ENCODE assay signal across 8 mouse cellular contexts in genomic region chrX:162887931-162888511, GRCm38 (mm10). TPM values are rescaled to one million over a fixed set of nuclear protein-coding genes. Genes with fewer than 3 reads are reported as not detected.
A peak's percentile ranks its signal among the peaks of the same experiment; 100 is the strongest.
DNase-seq lines count a peak whose midpoint lies in the region; ATAC-seq and TF ChIP-seq lines count a peak whose summit lies in the region.

Gene Syap1, minus strand, starts transcription at chrX:162888447.

- peaks cover 0 to 27% of the 10 kb centered on the region in 2 experiments; a peak in 2 of 4 replicates for H3K36me3 ChIP-seq in MEL (ENCODE audit: control insufficient read depth in 1 of 2, insufficient read depth in 2 of 2, low read length in 2 of 2)
- H3K36me3 ChIP-seq in lung, embryonic 15.5 days, result no peaks in the 10 kb centered on the region

- H3K4me1 ChIP-seq in MEL (ENCODE audit: control insufficient read depth in 1 of 2, insufficient read depth in 2 of 2, low read length in 2 of 2), result peaks cover 9 to 19% of the 10 kb centered on the region in 2 experiments
- peaks cover 2% of the 10 kb centered on the region; the same call in 1 of the 2 replicates for H3K4me1 ChIP-seq in cerebellum, adult 2 months (ENCODE audit: control insufficient read depth, insufficient read depth, low read length)
- no peaks in the 10 kb centered on the region; the same call in 1 of the 2 replicates for H3K4me1 ChIP-seq in lung, embryonic 15.5 days
- no peaks in the 10 kb centered on the region for H3K4me1 ChIP-seq in olfactory bulb, adult 2 months (ENCODE audit: control insufficient read depth, insufficient read depth, low read length)

- no peak for TF ChIP-seq CTCF in MEL (IDR thresholded peaks at IDR 0.05 in 2 of 3, conservative IDR thresholded peaks at IDR 0.05 in 1 of 3; ENCODE audit: control insufficient read depth in 1 of 3, insufficient read depth in 1 of 3, low read depth in 2 of 3, low read length in 3 of 3, poor library complexity in 1 of 3, severe bottlenecking in 1 of 3)
- no peak for TF ChIP-seq CTCF in cerebellum, adult 2 months (IDR thresholded peaks at IDR 0.05; ENCODE audit: borderline replicate concordance, insufficient read depth, low read depth, low read length)
- no peak for TF ChIP-seq CTCF in olfactory bulb, adult 2 months (IDR thresholded peaks at IDR 0.05; ENCODE audit: insufficient read depth, low read depth, low read length)

- 9% methylated on average over 42 of the region's 47 CpGs for WGBS in cerebellum, adult 2 months
- WGBS in lung, embryonic 15.5 days, result 12% methylated on average over 42 of the region's 47 CpGs
- WGBS in olfactory bulb, adult 2 months, result 16% methylated on average over 42 of the region's 47 CpGs

- H3K9ac ChIP-seq in MEL (ENCODE audit: control insufficient read depth, low read depth, low read length, poor library complexity, severe bottlenecking), result peak within 1 kb of the TSS; percentile 99
- H3K9ac ChIP-seq in lung, embryonic 15.5 days, result peak within 1 kb of the TSS; percentile 73

- H3K9me3 ChIP-seq in MEL (replicated peaks; ENCODE audit: insufficient read depth, low read length), result no peaks in the 10 kb centered on the region
- no peaks in the 10 kb centered on the region for H3K9me3 ChIP-seq in lung, embryonic 15.5 days

- DNase-seq in MEL (ENCODE audit: low read depth, low spot score), result peak; percentile 88
- peak; percentile 82 to 84 for DNase-seq in cerebellum, adult 2 months
- peak; percentile 78 for DNase-seq in forelimb bud, embryonic 11.5 days (ENCODE audit: low read depth, low spot score)
- peak; percentile 87 for DNase-seq in heart, postnatal 4 days
- peak; percentile 49 to 68 for DNase-seq in layer of hippocampus, adult 8-10 months (ENCODE audit: low spot score in 2 of 2)
- DNase-seq in thymus, adult 18-20 months, result peak; percentile 62 to 63

- peak within 1 kb of the TSS; percentile 54 for H3K4me2 ChIP-seq in lung, embryonic 15.5 days

- no peaks in the 10 kb centered on the region for H3K27me3 ChIP-seq in MEL (ENCODE audit: control insufficient read depth in 1 of 2, insufficient read depth in 2 of 2, low read length in 2 of 2)
- H3K27me3 ChIP-seq in cerebellum, adult 2 months (ENCODE audit: control insufficient read depth, insufficient read depth, low read length), result no peaks in the 10 kb centered on the region
- no peaks in the 10 kb centered on the region for H3K27me3 ChIP-seq in lung, embryonic 15.5 days

- H3K79me2 ChIP-seq in MEL (ENCODE audit: control insufficient read depth, insufficient read depth, low read length, poor library complexity), result peaks cover 11% of the 10 kb centered on the region

- H3K27ac ChIP-seq in MEL (ENCODE audit: control insufficient read depth, low read depth, low read length), result no peak within 1 kb of the TSS
- H3K27ac ChIP-seq in cerebellum, adult 2 months (ENCODE audit: insufficient read depth, low read length), result peak within 1 kb of the TSS; percentile 26; the same call in 1 of the 2 replicates
- H3K27ac ChIP-seq in lung, embryonic 15.5 days, result peak within 1 kb of the TSS; percentile 70
- peak within 1 kb of the TSS; percentile 41; the same call in 1 of the 2 replicates for H3K27ac ChIP-seq in olfactory bulb, adult 2 months (ENCODE audit: insufficient read depth, low read depth, low read length)

- peak; percentile 57 to 71; a peak in 2 of 4 replicates for TF ChIP-seq POLR2A in MEL (IDR thresholded peaks at IDR 0.05; ENCODE audit: control insufficient read depth in 1 of 2, insufficient read depth in 1 of 2, low read depth in 1 of 2, low read length in 2 of 2, poor library complexity in 1 of 2)
- TF ChIP-seq POLR2A in cerebellum, adult 2 months (IDR thresholded peaks at IDR 0.05; ENCODE audit: borderline replicate concordance, insufficient read depth, low read length), result peak; percentile 66; the same call in 1 of the 2 replicates
- TF ChIP-seq POLR2A in olfactory bulb, adult 2 months (IDR thresholded peaks at IDR 0.05; ENCODE audit: insufficient read depth, low read depth, low read length), result peak; percentile 27; the same call in 1 of the 2 replicates

- peak; percentile 98 for ATAC-seq in lung, embryonic 15.5 days (ENCODE audit: borderline replicate concordance, extremely low read depth, low FRiP score, low TSS enrichment)

- TF ChIP-seq RAD21 in MEL (IDR thresholded peaks at IDR 0.05; ENCODE audit: low read depth, low read length), result no peak

- TF ChIP-seq EP300 in MEL (IDR thresholded peaks at IDR 0.05; ENCODE audit: low read depth in 1 of 2, low read length in 2 of 2), result no peak

- H3K4me3 ChIP-seq in MEL (ENCODE audit: control insufficient read depth in 1 of 2, insufficient read depth in 1 of 2, low read depth in 2 of 2, low read length in 2 of 2), result peak within 1 kb of the TSS; percentile 97 to 100
- H3K4me3 ChIP-seq in cerebellum, adult 2 months (replicated peaks; ENCODE audit: insufficient read depth, low read depth, low read length), result peak within 1 kb of the TSS; percentile 55
- H3K4me3 ChIP-seq in lung, embryonic 15.5 days, result peak within 1 kb of the TSS; percentile 72
- H3K4me3 ChIP-seq in olfactory bulb, adult 2 months (ENCODE audit: insufficient read depth, low read depth, low read length), result peak within 1 kb of the TSS; percentile 74

TF ChIP-seq in MEL, 35 proteins besides CTCF, POLR2A, EP300 and RAD21:
- TF ChIP-seq BHLHE40 (IDR thresholded peaks at IDR 0.05; ENCODE audit: borderline replicate concordance, low read depth, low read length), result no peak
- TF ChIP-seq SIN3A (IDR thresholded peaks at IDR 0.05; ENCODE audit: low read length), result peak; percentile 72
- no peak for TF ChIP-seq ZNF384 (IDR thresholded peaks at IDR 0.05; ENCODE audit: low read depth, low read length)
- TF ChIP-seq UBTF (IDR thresholded peaks at IDR 0.05; ENCODE audit: borderline replicate concordance, insufficient read depth, low read depth, low read length), result no peak
- TF ChIP-seq NRF1 (IDR thresholded peaks at IDR 0.05; ENCODE audit: insufficient read depth, low read depth, low read length, poor library complexity, severe bottlenecking), result peak; percentile 70
- no peak for TF ChIP-seq MAFK (IDR thresholded peaks at IDR 0.05; ENCODE audit: borderline replicate concordance, low read depth, low read length)
- no peak for TF ChIP-seq E2F4 (IDR thresholded peaks at IDR 0.05; ENCODE audit: borderline replicate concordance, low read depth, low read length)
- no peak for TF ChIP-seq POLR2AphosphoS5 (IDR thresholded peaks at IDR 0.05; ENCODE audit: borderline replicate concordance, low read depth, low read length)
- no peak for TF ChIP-seq ELF1 (IDR thresholded peaks at IDR 0.05; ENCODE audit: low read depth, low read length)
- no peak for TF ChIP-seq MYC (IDR thresholded peaks at IDR 0.05; ENCODE audit: low read depth, low read length)
- no peak; the same call in 1 of the 2 replicates for TF ChIP-seq POLR2AphosphoS2 (IDR thresholded peaks at IDR 0.05; ENCODE audit: low read length)
- TF ChIP-seq SMC3 (IDR thresholded peaks at IDR 0.05; ENCODE audit: low read depth, low read length), result no peak
- no peak for TF ChIP-seq MYB (IDR thresholded peaks at IDR 0.05; ENCODE audit: low read depth, low read length)
- TF ChIP-seq MXI1 (IDR thresholded peaks at IDR 0.05; ENCODE audit: low read depth, low read length), result peak; percentile 37; the same call in 1 of the 2 replicates
- TF ChIP-seq TCF12 (IDR thresholded peaks at IDR 0.05; ENCODE audit: low read depth, low read length), result 0 out of 2 replicates have a peak, but pooled peaks have one; percentile 21
- TF ChIP-seq HCFC1 (IDR thresholded peaks at IDR 0.05; ENCODE audit: low read depth, low read length), result peak; percentile 77
- 0 out of 2 replicates have a peak, but pooled peaks have one; percentile 47 for TF ChIP-seq ZMIZ1 (IDR thresholded peaks at IDR 0.05; ENCODE audit: low read depth, low read length)
- peak; percentile 47 for TF ChIP-seq ETS1 (IDR thresholded peaks at IDR 0.05; ENCODE audit: low read depth, low read length)
- no peak for TF ChIP-seq ZC3H11A (IDR thresholded peaks at IDR 0.05; ENCODE audit: low read depth, low read length)
- TF ChIP-seq USF2 (IDR thresholded peaks at IDR 0.05; ENCODE audit: borderline replicate concordance in 1 of 2, insufficient read depth in 1 of 2, low read depth in 1 of 2, low read length in 2 of 2), result no peak
- TF ChIP-seq MEF2A (IDR thresholded peaks at IDR 0.05; ENCODE audit: extremely low read depth, insufficient replicate concordance, low read depth, low read length, poor library complexity, severe bottlenecking), result no peak
- TF ChIP-seq MAX (IDR thresholded peaks at IDR 0.05; ENCODE audit: low read length), result no peak
- no peak for TF ChIP-seq KAT2A (conservative IDR thresholded peaks at IDR 0.05; ENCODE audit: low read depth, low read length)
- peak; percentile 81 for TF ChIP-seq NELFE (IDR thresholded peaks at IDR 0.05; ENCODE audit: low read depth, low read length)
- TF ChIP-seq ZKSCAN1 (IDR thresholded peaks at IDR 0.05; ENCODE audit: low read depth, low read length), result no peak
- TF ChIP-seq TAL1 (IDR thresholded peaks at IDR 0.05; ENCODE audit: low read length), result no peak
- TF ChIP-seq CHD1 (IDR thresholded peaks at IDR 0.05; ENCODE audit: low read depth, low read length), result no peak
- no peak for TF ChIP-seq JUND (IDR thresholded peaks at IDR 0.05; ENCODE audit: low read depth, low read length)
- TF ChIP-seq TBP (IDR thresholded peaks at IDR 0.05; ENCODE audit: low read depth, low read length), result no peak
- TF ChIP-seq USF1 (IDR thresholded peaks at IDR 0.05; ENCODE audit: low read depth, low read length), result 0 out of 2 replicates have a peak, but pooled peaks have one; percentile 5
- TF ChIP-seq GABPA (IDR thresholded peaks at IDR 0.05; ENCODE audit: low read depth, low read length), result no peak
- TF ChIP-seq MAZ (IDR thresholded peaks at IDR 0.05; ENCODE audit: low read depth, low read length), result peak; percentile 73; the same call in 1 of the 2 replicates
- TF ChIP-seq GATA1 (IDR thresholded peaks at IDR 0.05; ENCODE audit: low read depth, low read length), result no peak
- no peak for TF ChIP-seq RCOR1 (IDR thresholded peaks at IDR 0.05; ENCODE audit: low read depth, low read length)
- no peak for TF ChIP-seq CHD2 (IDR thresholded peaks at IDR 0.05; ENCODE audit: low read length)

RNA-seq across cellular contexts. Expression of gene Syap1, which starts in this region (rescaled TPM):
- total RNA-seq in MEL (2012; rRNA removed), result 14.8 and 15.6 TPM in 2 replicates
- polyA plus RNA-seq in MEL (2012; ENCODE audit: insufficient read depth in 1 of 2, insufficient read length in 2 of 2, low read depth in 1 of 2, low replicate concordance in 2 of 2, missing spikeins in 1 of 2), result 10 to 100 TPM in 1 of 2 experiments, not detected in 1; 19.1 TPM
- 24.9 and 25.6 TPM in 2 replicates for polyA plus RNA-seq in cerebellum, adult 2 months (2012; rRNA removed)
- 10 to 100 TPM; 34.6 to 34.8 TPM for total RNA-seq in heart, postnatal 4 days (2021)
- 10 to 100 TPM; 29.6 to 31.8 (median 30.2) TPM for total RNA-seq in layer of hippocampus, adult 8-10 months (2022)
- polyA plus RNA-seq in lung, embryonic 15.5 days (2015; fragmentation: Nextera tagmentation; extraction: Ambion mirVana), result 39.9 and 41.5 TPM in 2 replicates
- polyA plus RNA-seq in olfactory bulb, adult 2 months (2012; ENCODE audit: insufficient read depth, insufficient read length, low replicate concordance, missing spikeins), result not detected in 2 replicates

Comparison
In these comparisons a context has a peak if more than half of its experiments do, and no peak if none do; other contexts are left out.
1. RNA of gene Syap1 (polyA plus RNA-seq): 39.9 to 41.5 TPM in lung, embryonic 15.5 days, 24.9 to 25.6 TPM in cerebellum, adult 2 months and 19.1 TPM in MEL; not detected in olfactory bulb, adult 2 months; every median in the first group is over 10 times any median in the second.
2. Peak in every context shown above with its lines, with median percentiles within 50 percentile points of each other: DNase-seq, H3K4me3 ChIP-seq and POLR2A ChIP-seq.